Mouse (Mus musculus) activated CD4-positive, CD25-positive, alpha-beta regulatory T cell (primary cell): ENCODE measurements around the gene Prl2c1. TPM values are rescaled to one million over a fixed set of nuclear protein-coding genes. Genes with fewer than 3 reads are reported as not detected.

Experiments
- polyA plus RNA-seq, 2 experiments: library from polyadenylated mRNA; unstranded; fragments of 100-300 nt; shearing (Covaris generic); gene quantifications; one replicate each; pipeline ENCODE4 v1.2.1; 2017

Prl2c1 gene
- under 1 TPM in 1 of 2 experiments, not detected in 1; 0.25 TPM for polyA plus RNA-seq

DNA sequence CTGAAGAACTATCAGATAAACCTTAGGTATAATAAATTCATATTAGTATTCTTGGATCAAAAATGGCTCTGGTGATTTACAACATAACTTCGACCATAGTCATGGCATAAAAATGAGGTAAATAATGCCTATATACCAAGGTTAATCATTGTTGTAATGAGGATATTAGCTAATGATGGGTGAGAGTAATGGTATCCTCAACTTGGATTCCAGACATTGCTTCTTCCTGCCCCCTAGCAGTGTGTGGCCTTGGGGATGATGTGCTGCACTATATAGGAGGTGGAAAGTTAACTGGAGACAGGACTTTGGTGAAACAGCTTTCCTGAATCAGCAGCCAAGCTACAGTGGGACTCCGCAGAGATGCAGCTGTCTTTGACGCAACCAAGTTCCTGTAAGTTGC is at the start of gene Prl2c1:
Gene Prl2c1, plus strand, starts transcription at position 301 of the 400 bp plus-strand sequence.

GRCm38 (mm10) chr13:27801354-27801753 is 47.8 kb upstream of the Prl2c1 start, which contains the start of gene Prl2a1:
Gene Prl2a1 (plus strand): TSS chr13:27801654.

Other genes with a start within 250 kb of the Prl2c1 start
- not detected for gene Prl7b1, start 238.8 kb upstream of the Prl2c1 start, polyA plus RNA-seq
- gene Prl7a1, start 206.8 kb upstream of the Prl2c1 start, polyA plus RNA-seq, result not detected
- gene Prl7a2, start 181.3 kb upstream of the Prl2c1 start, polyA plus RNA-seq, result not detected
- under 1 TPM in 1 of 2 experiments, not detected in 1; 0.17 TPM for gene Prl7d1, start 132.6 kb upstream of the Prl2c1 start, polyA plus RNA-seq
- gene Prl7c1, start 68.5 kb upstream of the Prl2c1 start, polyA plus RNA-seq, result not detected
- not detected for gene Prl2a1, start 47.7 kb upstream of the Prl2c1 start, polyA plus RNA-seq
- under 1 TPM in 1 of 2 experiments, not detected in 1; 0.20 TPM for gene Prl4a1, start 166.9 kb downstream of the Prl2c1 start, polyA plus RNA-seq